Mouse (Mus musculus): Measurements from ENCODE around the gene Hadh.

DNA sequence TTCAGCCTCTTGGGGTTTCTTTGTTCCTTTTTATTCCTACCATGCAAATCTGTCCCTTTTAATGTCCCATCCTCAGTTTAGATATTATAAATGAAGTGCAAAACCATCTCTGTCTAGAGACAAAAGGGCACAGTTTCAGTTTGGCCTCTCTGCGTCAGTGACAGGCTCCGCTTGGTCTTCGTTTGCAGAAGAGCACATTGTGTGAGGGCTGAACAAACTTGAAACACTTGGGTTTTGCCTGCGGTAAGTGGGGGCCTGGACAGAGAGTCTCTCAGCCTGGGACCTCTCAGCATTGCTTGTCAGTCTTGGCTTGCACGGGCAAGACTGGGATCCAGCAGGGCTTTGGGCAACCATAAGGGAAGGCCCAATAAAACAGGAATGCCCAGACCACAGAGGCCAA, 85.7 kb downstream of the Hadh start:
- no peak for TF ChIP-seq CTCF (IDR thresholded peaks at IDR 0.05; ENCODE audit: extremely low read depth, insufficient read depth, insufficient read length, insufficient replicate concordance)
- TF ChIP-seq POLR2A (IDR thresholded peaks at IDR 0.05; ENCODE audit: low read depth, low read length) = no peak

All from spleen, adult 2 months (tissue).